Mouse (Mus musculus) layer of hippocampus, adult 2 months (tissue): ENCODE measurements around the gene Cdc42ep4. TPM values are rescaled to one million over a fixed set of nuclear protein-coding genes. Genes with fewer than 3 reads are reported as not detected.

Source experiments
- DNase-seq, 2 experiments: peaks; one replicate each; pipeline ENCODE4 v3.0.0; 2022; ENCODE audit warnings: low spot score in 2 of 2
- H3K27ac ChIP-seq: fragments of 200-600 bp; 2 replicates; pipeline ENCODE4 v1.8.1; 2022
- H3K4me3 ChIP-seq: fragments of 200-600 bp; 2 replicates; pipeline ENCODE4 v1.8.1; 2022; ENCODE audit warnings: mild to moderate bottlenecking
- CTCF ChIP-seq: fragments of 200-600 bp; conservative IDR thresholded peaks from 2 replicates; pipeline ENCODE4 v1.8.1; 2022; ENCODE audit warnings: antibody characterized with exemption, mild to moderate bottlenecking, moderate library complexity
- total RNA-seq, 2 experiments: library from RNA; stranded (reverse); gene quantifications; 2 replicates each; pipeline ENCODE4 v1.2.3; 2021

Cdc42ep4 gene
- total RNA-seq, 2 experiments from 2014 or later: 30.5 to 35.2 TPM

DNA sequence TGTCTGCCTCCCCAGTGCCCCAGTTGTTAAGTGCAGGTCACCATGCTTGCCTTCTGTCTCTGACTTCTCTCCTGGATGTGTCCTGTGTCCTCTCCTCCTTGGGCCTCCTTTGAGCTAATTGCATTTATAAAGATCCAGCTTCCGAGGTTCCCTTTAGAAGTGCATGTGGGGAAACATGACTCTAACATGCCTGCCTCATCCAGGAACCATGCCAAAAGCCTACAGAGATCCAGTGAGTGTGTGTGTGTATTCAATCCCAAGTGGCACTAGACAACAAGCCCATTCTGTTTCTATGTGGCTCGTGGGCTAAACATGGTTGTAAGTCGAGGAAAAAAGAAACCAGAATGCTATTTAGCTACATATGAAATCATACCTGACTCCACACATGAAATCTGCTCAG, 16.7 kb upstream of the Cdc42ep4 start:
- Histone ChIP-seq H3K27ac (no peak overlapping the region), H3K4me3 (no peak overlapping the region)
- DNase-seq: no peak
- TF ChIP-seq CTCF: no peak

DNA sequence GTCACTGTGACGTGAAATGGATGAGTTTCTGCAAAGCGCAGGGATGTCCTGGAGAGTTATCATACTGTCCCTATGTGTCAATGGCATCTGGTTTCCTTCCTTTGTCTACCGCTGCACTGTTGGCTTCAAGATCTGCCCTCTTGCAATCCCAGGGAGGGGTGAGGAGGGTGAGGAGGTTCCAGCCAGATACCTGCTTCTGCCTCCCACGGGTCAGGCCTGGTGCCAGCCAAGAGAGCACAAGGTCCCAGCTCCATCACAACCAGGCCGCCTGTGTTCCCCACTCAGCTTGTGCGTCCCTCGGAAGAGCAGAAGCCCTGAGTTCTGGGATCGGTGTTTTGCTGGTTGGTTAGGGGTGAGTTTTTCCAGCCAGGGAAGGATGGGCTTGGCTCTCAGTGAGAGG, 15.6 kb upstream of the Cdc42ep4 start:
- no peak for TF ChIP-seq CTCF
- Histone ChIP-seq H3K27ac (no peak overlapping the region), H3K4me3 (no peak overlapping the region)
- no peak for DNase-seq

DNA sequence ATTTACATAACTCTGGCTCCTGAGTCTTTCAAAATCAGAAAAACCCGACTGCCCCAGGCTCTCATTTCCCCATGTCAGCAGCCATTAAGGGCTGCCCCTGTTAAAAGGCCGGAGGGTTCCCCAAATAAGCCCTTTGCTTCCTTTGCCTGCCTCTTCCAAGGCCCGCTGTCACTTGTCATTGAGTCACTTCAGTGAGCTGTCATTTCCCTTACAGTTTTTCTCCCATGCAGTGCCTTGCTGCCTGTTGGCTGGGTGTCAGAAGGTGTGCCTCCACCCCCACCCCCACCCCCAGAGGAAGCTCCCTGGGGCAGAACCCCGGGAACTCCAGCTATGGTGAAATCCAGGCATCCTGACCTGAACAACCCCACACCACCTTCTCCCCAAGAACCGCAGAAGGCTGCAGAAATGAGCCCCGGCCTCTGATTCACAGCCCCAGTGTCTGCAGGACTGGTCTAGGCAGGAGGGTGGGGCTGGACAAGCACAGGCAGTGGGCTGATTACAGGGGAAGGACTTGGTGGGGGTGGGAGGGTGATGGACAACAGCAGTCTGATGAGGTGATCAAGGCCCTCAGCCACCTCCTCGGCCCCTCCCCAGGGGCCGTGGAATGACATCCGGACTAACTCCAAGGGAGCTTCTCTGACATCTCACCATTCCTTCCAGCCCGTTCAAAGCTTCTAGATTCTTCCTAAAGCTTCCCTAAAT, 14.8 kb upstream of the Cdc42ep4 start:
- no peak for DNase-seq
- no peak overlapping the region for H3K4me3 ChIP-seq
- no peak overlapping the region for H3K27ac ChIP-seq
- no peak for TF ChIP-seq CTCF

DNA sequence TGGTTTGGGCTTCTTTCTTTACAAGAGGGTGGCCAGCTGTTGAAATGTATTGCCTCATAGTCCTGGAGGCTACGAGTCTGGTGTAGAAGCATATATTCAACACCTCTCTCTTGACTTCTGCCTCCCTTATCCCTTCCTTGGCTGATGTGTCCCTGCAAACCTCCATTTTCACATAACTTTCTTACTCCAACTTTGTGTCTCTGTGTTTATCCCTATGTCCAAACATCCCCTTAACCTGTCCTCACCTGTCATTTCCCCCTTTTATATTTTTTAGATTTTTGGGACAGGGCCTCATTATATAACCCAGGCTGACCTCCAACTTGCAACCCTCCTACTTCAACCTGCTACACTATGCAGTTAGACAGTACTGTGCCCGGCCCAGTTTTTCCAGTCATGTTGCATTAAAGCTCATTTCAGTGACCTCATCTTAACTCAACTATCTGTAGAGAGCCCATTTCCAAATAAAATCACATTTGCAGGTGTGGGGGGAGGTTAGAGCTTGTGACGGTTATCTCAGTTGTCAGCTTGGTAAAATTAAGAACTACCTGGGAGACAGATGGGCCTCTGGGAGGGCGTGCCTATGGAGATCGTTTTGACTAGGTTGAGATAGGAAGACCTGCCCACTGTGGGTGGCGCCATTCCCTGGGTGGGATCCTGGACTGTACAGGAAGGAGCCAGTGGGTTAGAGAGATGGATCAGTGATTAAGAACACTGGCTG, 12.6 kb upstream of the Cdc42ep4 start:
- no peak for TF ChIP-seq CTCF
- Histone ChIP-seq H3K4me3 (no peak overlapping the region), H3K27ac (no peak overlapping the region)
- no peak for DNase-seq

DNA sequence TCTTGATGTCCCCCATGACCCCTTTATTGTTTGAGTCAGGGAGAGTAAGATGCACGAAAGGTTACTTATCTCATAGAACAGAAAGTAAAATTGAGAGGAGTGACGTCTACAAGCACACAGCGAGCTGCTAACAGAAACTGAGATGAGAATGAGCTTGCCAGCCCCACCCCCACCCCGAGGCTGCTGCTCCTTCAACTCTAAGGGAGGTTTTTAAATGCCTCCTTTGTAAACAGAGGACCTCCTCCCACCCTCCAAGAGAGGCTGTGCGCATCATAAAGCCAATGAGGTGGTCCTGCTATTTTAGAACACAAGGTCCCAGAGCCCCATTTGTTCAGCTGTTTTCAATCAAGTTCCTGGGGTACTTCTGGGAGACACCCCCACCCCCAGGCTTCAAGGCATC, 11.8 kb upstream of the Cdc42ep4 start:
- no peak for DNase-seq
- TF ChIP-seq CTCF: no peak
- H3K4me3 ChIP-seq: no peak overlapping the region
- H3K27ac ChIP-seq: no peak overlapping the region

DNA sequence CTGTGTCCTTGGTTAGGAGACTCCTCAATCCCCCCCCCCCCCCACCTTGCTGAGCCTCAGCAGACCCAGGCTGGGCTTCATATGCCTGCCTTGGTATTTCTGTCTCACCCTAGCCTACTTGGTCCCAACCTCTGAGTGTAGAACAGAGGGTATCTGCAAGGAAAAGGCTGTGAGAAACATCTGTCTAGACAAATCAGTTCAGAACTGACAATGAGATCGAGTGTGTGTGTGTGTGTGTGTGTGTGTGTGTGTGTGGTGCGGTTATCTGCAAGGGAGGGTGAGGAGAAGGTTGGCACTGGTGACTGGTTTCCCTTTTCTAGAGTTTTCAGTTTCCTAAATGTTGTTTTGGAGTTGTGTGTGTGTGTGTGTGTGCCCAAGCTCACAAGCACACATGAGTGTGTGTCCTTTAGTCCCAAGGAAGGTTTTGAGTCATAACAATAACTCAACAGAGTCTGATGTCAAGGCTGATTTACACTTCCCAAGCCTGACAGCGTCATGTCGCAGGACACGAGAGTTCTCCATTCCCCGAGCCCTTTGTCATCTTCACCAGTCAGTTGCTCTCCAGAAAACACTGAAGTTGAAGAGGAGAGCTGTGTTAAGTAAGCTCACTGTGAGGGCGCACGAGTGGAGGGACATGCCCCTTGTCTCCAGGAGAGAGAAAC, 10.6 kb upstream of the Cdc42ep4 start:
- Histone ChIP-seq H3K4me3 (no peak overlapping the region), H3K27ac (no peak overlapping the region)
- no peak for TF ChIP-seq CTCF
- DNase-seq: no peak

DNA sequence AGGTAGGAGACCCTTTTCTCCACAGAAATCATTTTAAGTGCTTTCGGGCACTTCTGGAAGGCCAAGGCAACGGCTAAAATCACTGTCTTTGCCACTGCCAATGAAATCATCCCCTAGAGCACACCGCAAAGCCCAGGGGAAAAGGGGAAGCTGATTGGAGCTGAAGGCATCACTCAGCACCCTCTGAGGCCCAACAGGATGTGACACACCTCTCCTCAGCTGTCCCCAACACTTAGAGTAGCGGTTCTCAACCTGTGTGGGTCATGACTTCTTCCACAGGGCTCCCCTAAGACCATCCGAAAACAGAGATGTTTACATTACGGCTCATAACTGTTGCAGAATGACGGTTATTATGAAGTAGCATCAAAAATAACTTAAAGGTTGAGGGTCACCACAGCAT, 10.0 kb upstream of the Cdc42ep4 start:
- DNase-seq: no peak
- no peak overlapping the region for H3K4me3 ChIP-seq
- TF ChIP-seq CTCF: no peak
- H3K27ac ChIP-seq: no peak overlapping the region

DNA sequence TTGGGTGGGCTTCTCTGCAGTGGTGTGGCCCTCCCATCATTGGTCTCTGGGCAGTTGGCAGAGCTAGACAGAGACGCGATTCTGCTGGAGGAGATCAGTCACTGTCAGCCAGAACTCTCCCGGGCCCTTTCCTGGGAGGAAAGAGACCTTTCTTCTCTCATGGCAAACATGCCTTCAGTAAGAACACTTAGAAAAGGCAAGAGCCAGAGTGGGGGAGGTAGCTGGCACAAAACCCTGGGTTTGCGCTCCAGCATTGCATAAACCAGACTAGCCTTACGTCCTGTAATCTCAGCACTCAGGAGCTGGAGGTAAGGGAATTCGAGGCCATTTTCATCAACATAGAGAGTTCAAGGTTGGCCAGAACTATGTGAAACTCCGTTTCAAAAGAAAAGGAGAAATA, 8.8 kb upstream of the Cdc42ep4 start:
- DNase-seq: no peak
- no peak overlapping the region for H3K4me3 ChIP-seq
- no peak overlapping the region for H3K27ac ChIP-seq
- no peak for TF ChIP-seq CTCF

DNA sequence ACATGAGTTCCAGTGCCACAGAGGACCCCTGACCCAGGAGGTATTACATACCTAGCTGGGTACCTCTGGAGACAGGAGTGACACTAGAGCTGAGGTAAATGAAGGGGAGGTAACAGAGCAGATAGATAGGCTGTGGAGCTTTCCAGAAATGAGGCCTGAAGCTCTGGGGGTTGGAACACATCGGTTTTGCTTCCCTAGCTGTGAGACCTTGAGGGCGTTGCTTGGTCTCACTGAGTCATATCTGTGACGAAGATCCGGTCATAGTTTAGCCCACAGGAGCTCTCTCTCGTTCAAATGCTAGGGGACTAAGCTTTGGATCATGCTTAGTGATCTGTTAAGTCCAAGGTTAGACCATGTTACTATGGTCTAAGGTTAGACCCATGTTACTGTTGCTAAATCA, 7.2 kb upstream of the Cdc42ep4 start:
- Histone ChIP-seq H3K27ac (no peak overlapping the region), H3K4me3 (no peak overlapping the region)
- no peak for TF ChIP-seq CTCF
- no peak for DNase-seq

DNA sequence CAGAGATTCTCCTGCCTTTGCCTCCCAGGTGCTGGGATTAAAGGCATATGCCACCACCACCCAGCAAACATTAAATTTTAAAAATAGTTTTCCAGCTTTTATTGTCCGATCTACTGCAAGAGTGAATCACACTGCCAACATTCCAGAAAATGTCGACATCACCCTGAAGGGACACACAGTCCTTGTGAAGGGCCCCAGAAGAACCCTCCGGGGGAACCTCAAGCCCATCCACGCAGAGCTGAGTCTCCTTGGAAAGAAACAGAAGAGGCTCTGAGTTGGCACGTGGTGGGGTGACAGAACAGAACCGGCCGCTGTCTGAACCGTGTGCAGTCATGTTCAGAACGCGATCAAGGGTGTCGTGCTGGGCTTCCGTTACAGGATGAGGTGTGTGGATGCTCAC, 4.9 kb upstream of the Cdc42ep4 start:
- no peak overlapping the region for H3K4me3 ChIP-seq
- no peak for DNase-seq
- TF ChIP-seq CTCF: no peak
- H3K27ac ChIP-seq: no peak overlapping the region

DNA sequence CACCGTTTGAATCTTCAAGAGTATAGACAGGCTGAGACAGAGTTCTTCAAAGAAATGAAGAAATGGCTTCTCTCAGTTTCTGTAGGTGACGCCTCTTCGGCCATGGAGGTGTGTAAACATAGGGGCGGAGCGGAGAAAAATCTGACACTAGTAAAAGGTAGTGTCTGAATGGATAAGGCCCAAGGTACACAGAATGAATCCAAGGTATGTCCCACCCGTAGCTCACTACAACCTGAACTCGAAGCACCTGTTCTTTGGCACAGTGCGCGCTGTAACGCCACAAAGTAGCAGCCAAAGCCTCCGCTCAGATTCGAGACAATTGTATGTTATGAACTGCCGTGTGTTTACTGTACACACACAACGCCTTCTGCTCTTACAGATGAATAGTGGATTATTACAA, 4.2 kb upstream of the Cdc42ep4 start:
- Histone ChIP-seq H3K4me3 (no peak overlapping the region), H3K27ac (no peak overlapping the region)
- no peak for DNase-seq
- TF ChIP-seq CTCF: no peak

DNA sequence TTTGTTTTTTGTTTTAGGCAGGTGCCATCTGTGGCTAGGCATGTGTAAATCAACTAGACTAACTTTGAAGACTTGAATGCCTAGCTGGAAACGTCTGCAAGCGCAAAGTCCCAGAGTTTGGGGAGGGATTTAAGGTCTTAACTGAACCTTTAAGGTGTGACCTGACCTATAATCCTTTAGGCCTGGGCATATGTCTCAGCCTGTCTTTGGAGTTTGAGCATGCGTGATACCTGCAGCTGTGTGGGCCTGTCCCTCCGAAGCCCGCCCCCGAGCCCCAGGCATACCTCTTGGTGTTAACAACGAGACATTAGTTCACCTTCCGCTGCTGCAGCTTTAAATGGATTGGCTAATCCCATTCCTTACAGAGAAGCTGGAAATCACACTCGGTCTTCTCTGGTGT, 3.2 kb upstream of the Cdc42ep4 start:
- DNase-seq: no peak
- TF ChIP-seq CTCF: no peak
- Histone ChIP-seq H3K4me3 (no peak overlapping the region), H3K27ac (no peak overlapping the region)

DNA sequence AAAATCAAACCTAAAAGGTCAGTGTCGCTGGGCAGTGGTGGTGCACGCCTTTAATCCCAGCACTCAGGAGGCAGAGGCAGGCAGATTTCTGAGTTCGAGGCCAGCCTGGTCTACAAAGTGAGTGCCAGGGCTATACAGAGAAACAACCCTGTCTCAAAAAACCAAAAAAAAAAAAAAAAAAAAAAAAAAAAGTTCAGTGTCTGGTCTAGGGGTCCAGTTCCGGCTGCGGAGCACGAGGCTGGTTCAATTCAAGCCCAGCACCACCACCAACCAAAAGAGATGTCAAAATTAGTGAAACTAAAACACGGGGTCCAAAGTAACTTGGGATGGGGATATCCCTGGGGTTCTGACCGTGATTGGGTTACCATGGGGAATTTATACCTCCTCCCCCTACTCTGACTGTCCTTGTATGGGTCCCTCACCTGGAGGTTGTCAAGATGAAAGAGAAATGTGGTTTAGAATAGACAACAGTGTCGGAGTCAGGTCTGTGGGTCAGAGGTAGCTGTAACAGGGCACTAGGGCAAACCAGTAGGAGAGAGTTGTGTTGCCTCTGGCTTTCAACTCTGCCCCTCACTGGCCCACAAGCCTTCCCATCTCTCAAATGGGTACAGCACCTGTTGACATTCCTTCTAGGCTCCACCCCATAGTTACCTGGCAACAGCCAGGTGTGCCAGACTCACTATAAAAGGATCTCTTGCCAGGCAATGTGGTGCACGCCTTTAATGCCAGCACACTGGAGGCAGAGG, 1.2 kb upstream of the Cdc42ep4 start:
- no peak for DNase-seq
- H3K4me3 ChIP-seq: no peak overlapping the region
- no peak for TF ChIP-seq CTCF
- no peak overlapping the region for H3K27ac ChIP-seq
